In genomic region chrX:166971721-166972120, GRCm38 (mm10) we compare ENCODE assay signal across 10 mouse cellular contexts.
DNase-seq lines count a peak whose midpoint lies in the region; ATAC-seq lines count a peak whose summit lies in the region.
"Had no signal": no experiment of that assay in that cellular context is flagged by ENCODE, and none has a peak within 500 bp of the region (broad histone marks: within the 10 kb centered on the region; RNA-seq: fewer than 3 reads in every experiment).

No protein-coding gene starts in this region.

- peak; percentile 94 for DNase-seq in heart, adult 11 months
- no peak for DNase-seq in heart, postnatal 36 days
- peak; percentile 57 for DNase-seq in NIH3T3 (ENCODE audit: low read depth)
- DNase-seq in heart, embryonic 10.5 days (ENCODE audit: low spot score), result peak; percentile 75
- peak; percentile 14 for DNase-seq in lung, postnatal 25 days (ENCODE audit: low spot score)
- no peak for DNase-seq in natural killer cell, adult 2 months (ENCODE audit: low spot score in 2 of 2)
- no peak for DNase-seq in right cerebral cortex, postnatal 4 days
- DNase-seq: adrenal gland, adult 8-10 months had no signal

- H3K4me3 ChIP-seq in heart, embryonic 10.5 days, result no peak overlapping the region
- H3K4me3 ChIP-seq: liver, embryonic 12.5 days had no signal

- no peaks in the 10 kb centered on the region for H3K36me3 ChIP-seq in heart, embryonic 10.5 days
- H3K36me3 ChIP-seq: liver, embryonic 12.5 days had no signal

- intact Hi-C loops in heart, postnatal 36 days (cut with DNase I), result loop anchor here (5.0 kb wide), 1 partner anchor 181 kb away; no protein-coding TSS in a partner anchor

- no peak for ATAC-seq in megakaryocyte-erythroid progenitor cell, adult 5-6 weeks (replicated peaks; ENCODE audit: low FRiP score, low TSS enrichment, poor library complexity, severe bottlenecking)
- ATAC-seq: liver, embryonic 12.5 days had no signal

- 33% methylated on average over 1 of the region's 1 CpGs for WGBS in heart, embryonic 10.5 days

- no peaks in the 10 kb centered on the region for H3K9me3 ChIP-seq in heart, embryonic 10.5 days
- H3K9me3 ChIP-seq: liver, embryonic 12.5 days had no signal

- no peaks in the 10 kb centered on the region for H3K4me1 ChIP-seq in heart, embryonic 10.5 days
- H3K4me1 ChIP-seq: liver, embryonic 12.5 days had no signal

- H3K27me3 ChIP-seq in heart, embryonic 10.5 days (ENCODE audit: insufficient read depth, poor library complexity, severe bottlenecking), result no peaks in the 10 kb centered on the region
- H3K27me3 ChIP-seq: liver, embryonic 12.5 days had no signal

- no peak overlapping the region for H3K27ac ChIP-seq in heart, embryonic 10.5 days
- H3K27ac ChIP-seq: liver, embryonic 12.5 days had no signal

Comparison
In these comparisons a context has a peak if more than half of its experiments do, and no peak if none do; other contexts are left out.
1. DNase-seq: peak in heart, adult 11 months (single experiment), NIH3T3 (single experiment), heart, embryonic 10.5 days (single experiment) and lung, postnatal 25 days (single experiment); none in heart, postnatal 36 days (0 of 2), natural killer cell, adult 2 months (0 of 2) and right cerebral cortex, postnatal 4 days (single experiment).